Mouse (Mus musculus) stomach, embryonic 16.5 days (tissue): Measurements from ENCODE around the gene Auts2. TPM values are rescaled to one million over a fixed set of nuclear protein-coding genes. Genes with fewer than 3 reads are reported as not detected.

ENCODE experiments used
- ATAC-seq: fragments of 200-750 bp; cut with Nextera tagmentation; 2 replicates; pipeline ENCODE4 v1.8.0; 2017; ENCODE audit warnings: moderate number of reproducible peaks, moderate TSS enrichment; ENCODE audit not compliant: insufficient read depth, low FRiP score
- H3K27ac ChIP-seq: fragments of 300-500 bp; sonication (generic); 2 replicates; pipeline ENCODE4 v1.5.1; 2014; ENCODE audit warnings: low read length
- H3K27me3 ChIP-seq: fragments of 300-500 bp; sonication (generic); 2 replicates; pipeline ENCODE4 v1.6.1; 2014; ENCODE audit warnings: low read length, control low read depth, mixed read lengths; ENCODE audit not compliant: control insufficient read depth, insufficient read depth
- H3K36me3 ChIP-seq: fragments of 300-500 bp; sonication (generic); 2 replicates; pipeline ENCODE4 v1.6.1; 2014; ENCODE audit warnings: low read length; ENCODE audit not compliant: control insufficient read depth, insufficient read depth
- H3K4me1 ChIP-seq: fragments of 300-500 bp; sonication (generic); 2 replicates; pipeline ENCODE4 v1.6.1; 2014; ENCODE audit warnings: low read length, control low read depth, mixed read lengths; ENCODE audit not compliant: control insufficient read depth, insufficient read depth
- H3K4me2 ChIP-seq: fragments of 300-500 bp; sonication (generic); 2 replicates; pipeline ENCODE4 v1.6.1; 2014; ENCODE audit warnings: low read depth, low read length, mixed read lengths
- H3K4me3 ChIP-seq: fragments of 300-500 bp; sonication (generic); replicated peaks from 2 replicates; pipeline ENCODE4 v1.5.1; 2014; ENCODE audit warnings: mild to moderate bottlenecking, low read length
- H3K9ac ChIP-seq: fragments of 300-500 bp; sonication (generic); 2 replicates; pipeline ENCODE4 v1.6.1; 2014; ENCODE audit warnings: low read length
- H3K9me3 ChIP-seq: fragments of 300-500 bp; sonication (generic); replicated peaks from 2 replicates; pipeline ENCODE4 v1.6.1; 2016; ENCODE audit warnings: low read length, control low read depth; ENCODE audit not compliant: control insufficient read depth
- WGBS: fragments of 180-500 bp; shearing (Covaris S2); extraction: QIAGEN DNeasy Blood & Tissue Kit; methylation state at CpG from one replicate; pipeline ENCODE4 v1.1.7; 2014; 5-methylcytosine and 5-hydroxymethylcytosine counted together
- polyA plus RNA-seq: library from polyadenylated mRNA; unstranded; fragments of >200 nt; fragmentation: Nextera tagmentation; extraction: Ambion mirVana; gene quantifications from 2 replicates; pipeline ENCODE4 v1.2.1, GENCODE M21; 2015

Auts2 gene
- polyA plus RNA-seq, 1 experiment from 2014 or later, result 20.1 TPM

GRCm38 (mm10) chr5:131665068-131665467 is 878.1 kb downstream of the Auts2 start:
- H3K4me2 ChIP-seq, result no peak overlapping the region
- no peak for ATAC-seq
- 84% methylated on average over 8 of the region's 8 CpGs for WGBS

GRCm38 (mm10) chr5:131664657-131665056 is 878.5 kb downstream of the Auts2 start:
- H3K27ac ChIP-seq, result no peak overlapping the region
- no peak overlapping the region for H3K4me2 ChIP-seq
- H3K27me3 ChIP-seq, result no peaks in the 10 kb centered on the region
- no peaks in the 10 kb centered on the region for H3K4me1 ChIP-seq
- H3K36me3 ChIP-seq, result no peaks in the 10 kb centered on the region
- ATAC-seq, result no peak
- no peaks in the 10 kb centered on the region for H3K9me3 ChIP-seq
- 90% methylated on average over 7 of the region's 7 CpGs for WGBS
- H3K9ac ChIP-seq, result no peak overlapping the region
- no peak overlapping the region for H3K4me3 ChIP-seq

More at GRCm38 (mm10) chr5:131665068-131665467, 878.1 kb downstream of the Auts2 start:
- no peaks in the 10 kb centered on the region for H3K4me1 ChIP-seq
- no peak overlapping the region for H3K9ac ChIP-seq
- H3K4me3 ChIP-seq, result no peak overlapping the region
- no peak overlapping the region for H3K27ac ChIP-seq
- no peaks in the 10 kb centered on the region for H3K9me3 ChIP-seq
- H3K36me3 ChIP-seq, result no peaks in the 10 kb centered on the region
- H3K27me3 ChIP-seq, result no peaks in the 10 kb centered on the region

- H3K9ac ChIP-seq, result no peak overlapping the region
- no peak overlapping the region for H3K4me2 ChIP-seq
- no peak overlapping the region for H3K27ac ChIP-seq
- ATAC-seq, result no peak
- 81% methylated on average over 2 of the region's 2 CpGs for WGBS
- H3K9me3 ChIP-seq, result no peaks in the 10 kb centered on the region
- no peak overlapping the region for H3K4me3 ChIP-seq
- no peaks in the 10 kb centered on the region for H3K4me1 ChIP-seq
- no peaks in the 10 kb centered on the region for H3K36me3 ChIP-seq
- H3K27me3 ChIP-seq, result no peaks in the 10 kb centered on the region
Measured at GRCm38 (mm10) chr5:131662657-131663056, 880.5 kb downstream of the Auts2 start.

- no peak overlapping the region for H3K4me2 ChIP-seq
- H3K36me3 ChIP-seq, result no peaks in the 10 kb centered on the region
- H3K9me3 ChIP-seq, result no peaks in the 10 kb centered on the region
- ATAC-seq, result no peak
- WGBS, result 87% methylated on average over 19 of the region's 19 CpGs
- H3K27ac ChIP-seq, result no peak overlapping the region
- no peak overlapping the region for H3K4me3 ChIP-seq
- no peak overlapping the region for H3K9ac ChIP-seq
- no peaks in the 10 kb centered on the region for H3K27me3 ChIP-seq
- no peaks in the 10 kb centered on the region for H3K4me1 ChIP-seq
Measured at GRCm38 (mm10) chr5:131658822-131659515, 884.2 kb downstream of the Auts2 start.

- WGBS, result 74% methylated on average over 7 of the region's 7 CpGs
- Histone ChIP-seq H3K4me1 (no peaks in the 10 kb centered on the region), H3K9me3 (no peaks in the 10 kb centered on the region), H3K4me3 (no peak overlapping the region), H3K27me3 (no peaks in the 10 kb centered on the region), H3K4me2 (no peak overlapping the region), H3K27ac (no peak overlapping the region), H3K36me3 (no peaks in the 10 kb centered on the region), H3K9ac (no peak overlapping the region)
- ATAC-seq, result no peak
Measured at GRCm38 (mm10) chr5:131654206-131654605, 888.9 kb downstream of the Auts2 start.

- Histone ChIP-seq H3K4me1 (0 out of 2 replicates have a peak, but pooled peaks cover 14% of the 10 kb centered on the region), H3K4me2 (no peak overlapping the region), H3K9ac (no peak overlapping the region), H3K9me3 (no peaks in the 10 kb centered on the region), H3K36me3 (no peaks in the 10 kb centered on the region), H3K4me3 (no peak overlapping the region), H3K27ac (no peak overlapping the region), H3K27me3 (no peaks in the 10 kb centered on the region)
- 64% methylated on average over 11 of the region's 11 CpGs for WGBS
- no peak for ATAC-seq
Measured at GRCm38 (mm10) chr5:131650381-131650891, 892.7 kb downstream of the Auts2 start.

GRCm38 (mm10) chr5:131647683-131648119 is 895.4 kb downstream of the Auts2 start:
- Histone ChIP-seq H3K4me1 (0 out of 2 replicates have a peak, but pooled peaks cover 14% of the 10 kb centered on the region), H3K36me3 (no peaks in the 10 kb centered on the region), H3K4me2 (no peak overlapping the region), H3K27me3 (no peaks in the 10 kb centered on the region), H3K9ac (no peak overlapping the region), H3K4me3 (no peak overlapping the region), H3K9me3 (no peaks in the 10 kb centered on the region), H3K27ac (no peak overlapping the region)
- 29% methylated on average over 4 of the region's 4 CpGs for WGBS
- ATAC-seq, result no peak

GRCm38 (mm10) chr5:131647104-131647682 is 896.0 kb downstream of the Auts2 start:
- WGBS, result 54% methylated on average over 4 of the region's 4 CpGs

GRCm38 (mm10) chr5:131646192-131646775 is 896.9 kb downstream of the Auts2 start:
- no peak overlapping the region for H3K4me3 ChIP-seq
- H3K27ac ChIP-seq, result no peak overlapping the region
- H3K27me3 ChIP-seq, result no peaks in the 10 kb centered on the region
- H3K4me2 ChIP-seq, result no peak overlapping the region
- 89% methylated on average over 10 of the region's 10 CpGs for WGBS
- 0 out of 2 replicates have a peak, but pooled peaks cover 14% of the 10 kb centered on the region for H3K4me1 ChIP-seq
- no peaks in the 10 kb centered on the region for H3K9me3 ChIP-seq
- H3K9ac ChIP-seq, result no peak overlapping the region
- H3K36me3 ChIP-seq, result no peaks in the 10 kb centered on the region
- no peak for ATAC-seq

More at GRCm38 (mm10) chr5:131647104-131647682, 896.0 kb downstream of the Auts2 start:
- Histone ChIP-seq H3K4me2 (no peak overlapping the region), H3K4me3 (no peak overlapping the region), H3K4me1 (0 out of 2 replicates have a peak, but pooled peaks cover 14% of the 10 kb centered on the region), H3K36me3 (no peaks in the 10 kb centered on the region), H3K9ac (no peak overlapping the region), H3K27me3 (no peaks in the 10 kb centered on the region), H3K9me3 (no peaks in the 10 kb centered on the region), H3K27ac (no peak overlapping the region)
- no peak for ATAC-seq
